Mouse (Mus musculus): ENCODE results near the gene Apbb2. TPM values are rescaled to one million over a fixed set of nuclear protein-coding genes. Genes with fewer than 3 reads are reported as not detected.

Apbb2 gene
- total RNA-seq, 4 experiments from 2014 or later: 61.2 to 89.9 (median 81.5) TPM

- no peak for DNase-seq
Observed at GRCm38 (mm10) chr5:66515271-66515670, 103.3 kb downstream of the Apbb2 start.

- no peak for DNase-seq
Observed at GRCm38 (mm10) chr5:66514659-66515058, 103.9 kb downstream of the Apbb2 start.

- DNase-seq: no peak
Observed at GRCm38 (mm10) chr5:66513412-66513811, 105.2 kb downstream of the Apbb2 start.

- no peak for DNase-seq
Observed at GRCm38 (mm10) chr5:66512519-66512918, 106.1 kb downstream of the Apbb2 start.

- DNase-seq: no peak
Observed at GRCm38 (mm10) chr5:66510716-66511115, 107.9 kb downstream of the Apbb2 start.

- no peak for DNase-seq
Observed at GRCm38 (mm10) chr5:66509151-66509550, 109.4 kb downstream of the Apbb2 start.

- DNase-seq: no peak
Observed at GRCm38 (mm10) chr5:66505578-66505977, 113.0 kb downstream of the Apbb2 start.

GRCm38 (mm10) chr5:66505071-66505470 is 113.5 kb downstream of the Apbb2 start:
- DNase-seq: no peak

GRCm38 (mm10) chr5:66504434-66504747 is 114.2 kb downstream of the Apbb2 start:
- DNase-seq: no peak

- no peak for DNase-seq
Observed at GRCm38 (mm10) chr5:66503557-66504433, 114.8 kb downstream of the Apbb2 start.

GRCm38 (mm10) chr5:66503033-66503432 is 115.6 kb downstream of the Apbb2 start:
- DNase-seq: no peak

GRCm38 (mm10) chr5:66499621-66500020 is 119.0 kb downstream of the Apbb2 start:
- DNase-seq: no peak

- no peak for DNase-seq
Observed at GRCm38 (mm10) chr5:66498140-66498539, 120.4 kb downstream of the Apbb2 start.

GRCm38 (mm10) chr5:66497479-66498087 is 121.0 kb downstream of the Apbb2 start:
- no peak for DNase-seq

- DNase-seq: no peak
Observed at GRCm38 (mm10) chr5:66496881-66497360, 121.7 kb downstream of the Apbb2 start.

- no peak for DNase-seq
Observed at GRCm38 (mm10) chr5:66494651-66495050, 123.9 kb downstream of the Apbb2 start.

- no peak for DNase-seq
Observed at GRCm38 (mm10) chr5:66492563-66492960, 126.0 kb downstream of the Apbb2 start.

GRCm38 (mm10) chr5:66491907-66492562 is 126.5 kb downstream of the Apbb2 start:
- no peak for DNase-seq

GRCm38 (mm10) chr5:66486028-66486427 is 132.6 kb downstream of the Apbb2 start:
- no peak for DNase-seq

GRCm38 (mm10) chr5:66476266-66476665 is 142.3 kb downstream of the Apbb2 start:
- DNase-seq: no peak

- DNase-seq: no peak
Observed at GRCm38 (mm10) chr5:66475824-66476223, 142.8 kb downstream of the Apbb2 start.

- DNase-seq: no peak
Observed at GRCm38 (mm10) chr5:66474153-66474552, 144.4 kb downstream of the Apbb2 start.

GRCm38 (mm10) chr5:66473599-66473998 is 145.0 kb downstream of the Apbb2 start:
- DNase-seq: no peak
